Mouse (Mus musculus) cerebellum, postnatal 25 days (tissue): ENCODE measurements around the gene Klk13.

ENCODE experiments used
- DNase-seq, 2 experiments: peaks; one replicate each; pipeline ENCODE4 v3.0.0; 2021; ENCODE audit warnings: mixed read lengths in 2 of 2

Klk13 gene

DNA sequence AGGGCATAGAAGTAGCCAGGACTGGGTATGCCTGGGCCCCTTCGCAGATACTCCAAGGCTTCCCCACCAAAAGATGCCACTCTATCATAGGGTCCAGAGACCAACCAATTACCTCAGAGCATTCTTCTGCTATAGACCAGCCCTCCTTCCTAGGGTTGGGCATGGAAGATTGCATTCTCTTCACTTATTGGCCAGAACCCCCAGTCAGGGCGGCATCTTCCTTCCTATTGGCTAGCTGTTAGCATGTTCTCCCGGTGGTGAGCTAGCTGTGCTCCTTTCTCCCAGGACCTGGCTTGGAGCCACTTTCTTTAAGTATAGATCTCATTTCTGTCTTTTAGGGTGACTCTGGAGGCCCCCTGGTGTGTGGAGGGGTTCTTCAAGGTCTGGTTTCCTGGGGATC, 60.5 kb downstream of the Klk13 start:
- no peak for DNase-seq

GRCm38 (mm10) chr7:43774364-43774763, 62.0 kb downstream of the Klk13 start, which contains the start of gene Klk11:
Klk11 (plus strand) TSS chr7:43774604.
- DNase-seq = no peak

GRCm38 (mm10) chr7:43774802-43775201, 62.4 kb downstream of the Klk13 start:
- DNase-seq = no peak

GRCm38 (mm10) chr7:43775311-43776057, 63.1 kb downstream of the Klk13 start:
- DNase-seq = no peak

GRCm38 (mm10) chr7:43776506-43776905, 64.1 kb downstream of the Klk13 start:
- no peak for DNase-seq
